Mouse (Mus musculus) kidney, embryonic 15.5 days (tissue): ENCODE results near the gene Slc9a3r2. TPM values are rescaled to one million over a fixed set of nuclear protein-coding genes. Genes with fewer than 3 reads are reported as not detected.
A peak's percentile ranks its signal among the peaks of the same experiment; 100 is the strongest.

ENCODE experiments used
- ATAC-seq: fragments of 200-750 bp; cut with Nextera tagmentation; replicated peaks from 2 replicates; pipeline ENCODE4 v1.8.0; 2017; ENCODE audit warnings: moderate TSS enrichment; ENCODE audit not compliant: low FRiP score
- H3K27ac ChIP-seq: fragments of 300-500 bp; sonication (generic); 2 replicates; pipeline ENCODE4 v1.5.1; 2015; ENCODE audit warnings: mild to moderate bottlenecking, inconsistent platforms
- H3K27me3 ChIP-seq: fragments of 300-500 bp; sonication (generic); 2 replicates; pipeline ENCODE4 v1.6.1; 2015; ENCODE audit warnings: inconsistent platforms
- H3K36me3 ChIP-seq: fragments of 300-500 bp; sonication (generic); 2 replicates; pipeline ENCODE4 v1.6.1; 2015; ENCODE audit warnings: inconsistent platforms
- H3K4me1 ChIP-seq: fragments of 300-500 bp; sonication (generic); 2 replicates; pipeline ENCODE4 v1.6.1; 2015; ENCODE audit warnings: inconsistent platforms
- H3K4me2 ChIP-seq: fragments of 300-500 bp; sonication (generic); 2 replicates; pipeline ENCODE4 v1.6.1; 2015; ENCODE audit warnings: moderate library complexity, mild to moderate bottlenecking, inconsistent platforms
- H3K4me3 ChIP-seq: fragments of 300-500 bp; sonication (generic); replicated peaks from 2 replicates; pipeline ENCODE4 v1.5.1; 2015; ENCODE audit warnings: mild to moderate bottlenecking, inconsistent platforms
- H3K9ac ChIP-seq: fragments of 300-500 bp; sonication (generic); 2 replicates; pipeline ENCODE4 v1.6.1; 2015; ENCODE audit warnings: mild to moderate bottlenecking, inconsistent platforms
- H3K9me3 ChIP-seq: fragments of 300-500 bp; sonication (generic); replicated peaks from 2 replicates; pipeline ENCODE4 v1.6.1; 2016; ENCODE audit warnings: inconsistent platforms
- WGBS: fragments of 180-500 bp; shearing (Covaris S2); methylation state at CpG from one replicate; pipeline ENCODE4 v1.1.7; 2015; ENCODE audit warnings: mixed read lengths; 5-methylcytosine and 5-hydroxymethylcytosine counted together
- polyA plus RNA-seq: library from polyadenylated mRNA; unstranded; fragments of >200 nt; fragmentation: Nextera tagmentation; extraction: Ambion mirVana; gene quantifications from 2 replicates; pipeline ENCODE4 v1.2.1, GENCODE M21; 2015

The Slc9a3r2 gene
- 101 and 106 TPM in 2 replicates for polyA plus RNA-seq

DNA sequence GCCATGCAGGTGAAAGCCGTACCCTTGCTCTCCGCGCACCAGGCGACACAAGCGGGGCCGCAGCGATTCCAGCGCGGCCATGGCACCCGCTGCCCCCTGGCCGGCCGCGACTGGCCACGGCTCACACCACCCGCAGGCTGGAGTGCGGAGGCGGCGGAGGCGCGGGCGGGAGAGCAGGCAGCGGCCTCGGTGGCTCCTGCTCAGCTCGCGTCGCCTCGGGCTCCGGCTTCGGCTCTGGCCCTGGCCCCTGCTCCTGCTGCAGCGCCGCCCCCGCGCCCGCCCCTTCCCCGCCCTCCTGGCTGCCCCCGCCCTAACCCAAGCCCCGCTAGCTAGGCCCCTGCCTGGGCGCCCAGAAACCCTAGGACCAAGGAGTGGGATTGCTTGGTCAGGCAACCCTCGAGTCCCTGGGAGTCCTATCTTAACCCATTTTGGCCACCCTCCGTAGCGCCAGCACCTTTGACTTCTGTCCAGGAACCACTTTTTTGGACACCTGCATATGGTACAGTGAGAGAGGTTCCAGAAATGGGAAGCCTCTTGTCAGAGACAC lies at the start of gene Slc9a3r2:
Slc9a3r2 (minus strand) TSS at position 258 of the 547 bp plus-strand sequence.
- ATAC-seq = peak; percentile 76
- Histone ChIP-seq H3K36me3 (no peaks in the 10 kb centered on the region), H3K9me3 (no peaks in the 10 kb centered on the region), H3K4me3 (peak within 1 kb of the TSS; percentile 87), H3K4me1 (peaks cover 45% of the 10 kb centered on the region), H3K27ac (peak within 1 kb of the TSS; percentile 84), H3K27me3 (peaks cover 12% of the 10 kb centered on the region), H3K9ac (peak within 1 kb of the TSS; percentile 89), H3K4me2 (peak within 1 kb of the TSS; percentile 99)
- WGBS = 1% methylated on average over 41 of the region's 41 CpGs

- ATAC-seq = no peak
- no peak overlapping the region for H3K27ac ChIP-seq
- no peaks in the 10 kb centered on the region for H3K9me3 ChIP-seq
- H3K4me1 ChIP-seq = peaks cover 35% of the 10 kb centered on the region
- H3K27me3 ChIP-seq = no peaks in the 10 kb centered on the region
- H3K9ac ChIP-seq = no peak overlapping the region
- no peak overlapping the region for H3K4me2 ChIP-seq
- no peak overlapping the region for H3K4me3 ChIP-seq
- WGBS = 83% methylated on average over 2 of the region's 2 CpGs
- peaks cover 53% of the 10 kb centered on the region for H3K36me3 ChIP-seq
These were observed 49.3 kb upstream of the Slc9a3r2 start for GRCm38 (mm10) chr17:24699473-24699872.

- no peaks in the 10 kb centered on the region for H3K9me3 ChIP-seq
- ATAC-seq = no peak
- H3K27me3 ChIP-seq = no peaks in the 10 kb centered on the region
- no peak overlapping the region for H3K9ac ChIP-seq
- no peak overlapping the region for H3K4me3 ChIP-seq
- H3K4me1 ChIP-seq = peaks cover 39% of the 10 kb centered on the region
- no peak overlapping the region for H3K27ac ChIP-seq
- no peak overlapping the region for H3K4me2 ChIP-seq
- WGBS = 69% methylated on average over 9 of the region's 9 CpGs
- peaks cover 49% of the 10 kb centered on the region for H3K36me3 ChIP-seq
These were observed 48.6 kb upstream of the Slc9a3r2 start for GRCm38 (mm10) chr17:24698715-24699114.

DNA sequence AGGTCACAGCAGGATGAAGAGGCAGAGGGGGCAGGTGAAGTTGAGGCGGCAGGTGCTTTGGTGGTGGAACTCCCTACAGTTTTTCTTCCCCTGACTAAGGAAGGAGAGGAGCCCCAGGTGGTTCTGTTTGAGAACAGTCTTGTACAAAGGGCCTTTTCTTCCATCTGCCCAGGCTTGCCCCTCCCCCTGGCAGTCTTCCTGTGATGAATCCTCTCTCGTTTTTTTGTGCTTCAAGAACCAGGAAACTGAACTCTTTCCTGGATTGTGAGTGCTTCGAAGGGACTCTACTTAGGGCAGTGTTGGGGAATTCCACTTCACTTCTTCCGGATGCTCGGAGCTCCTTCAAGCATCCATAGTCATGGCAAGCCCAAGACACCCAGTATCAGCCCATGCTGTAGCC lies 47.9 kb upstream of the Slc9a3r2 start:
- Histone ChIP-seq H3K9me3 (no peaks in the 10 kb centered on the region), H3K4me2 (no peak overlapping the region), H3K4me3 (no peak overlapping the region), H3K4me1 (peaks cover 39% of the 10 kb centered on the region), H3K27ac (no peak overlapping the region), H3K9ac (no peak overlapping the region), H3K36me3 (peaks cover 47% of the 10 kb centered on the region), H3K27me3 (no peaks in the 10 kb centered on the region)
- 21% methylated on average over 5 of the region's 5 CpGs for whole genome bisulfite sequencing
- ATAC-seq = no peak

- peak within 1 kb of the TSS; percentile 91 for H3K4me2 ChIP-seq
- H3K9ac ChIP-seq = peak within 1 kb of the TSS; percentile 86
- peaks cover 8% of the 10 kb centered on the region for H3K27me3 ChIP-seq
- H3K4me3 ChIP-seq = peak within 1 kb of the TSS; percentile 85
- under 1% methylated on average over 76 of the region's 76 CpGs for WGBS
- no peaks in the 10 kb centered on the region for H3K9me3 ChIP-seq
- peak within 1 kb of the TSS; percentile 91 for H3K27ac ChIP-seq
- H3K36me3 ChIP-seq = peaks cover 40% of the 10 kb centered on the region
- peaks cover 39% of the 10 kb centered on the region for H3K4me1 ChIP-seq
- ATAC-seq = peak; percentile 94
These were observed 46.0 kb upstream of the Slc9a3r2 start, which contains the start of the genes Gfer and Noxo1 for GRCm38 (mm10) chr17:24696011-24696697. Gfer (minus strand) TSS chr17:24696156. Noxo1 (plus strand) TSS chr17:24696234.

- peaks cover 39% of the 10 kb centered on the region for H3K4me1 ChIP-seq
- H3K27me3 ChIP-seq = peaks cover 15% of the 10 kb centered on the region
- H3K9me3 ChIP-seq = no peaks in the 10 kb centered on the region
- ATAC-seq = no peak; the same call in 1 of the 2 replicates
- H3K36me3 ChIP-seq = peaks cover 34% of the 10 kb centered on the region
- H3K9ac ChIP-seq = peak overlapping the region; percentile 86
- H3K4me2 ChIP-seq = peak overlapping the region; percentile 91
- peak overlapping the region; percentile 91 for H3K27ac ChIP-seq
- 4% methylated on average over 51 of the region's 51 CpGs for WGBS
- peak overlapping the region; percentile 85 for H3K4me3 ChIP-seq
These were observed 45.3 kb upstream of the Slc9a3r2 start for GRCm38 (mm10) chr17:24695326-24696010.

- Histone ChIP-seq H3K9ac (no peak overlapping the region), H3K36me3 (peaks cover 19% of the 10 kb centered on the region), H3K27ac (no peak overlapping the region), H3K4me3 (no peak overlapping the region), H3K4me2 (no peak overlapping the region), H3K4me1 (peaks cover 42% of the 10 kb centered on the region), H3K9me3 (no peaks in the 10 kb centered on the region), H3K27me3 (peaks cover 46% of the 10 kb centered on the region)
- ATAC-seq = no peak
- WGBS = 88% methylated on average over 5 of the region's 5 CpGs
These were observed 42.3 kb upstream of the Slc9a3r2 start for GRCm38 (mm10) chr17:24692385-24692784.

GRCm38 (mm10) chr17:24689251-24690081 lies 39.3 kb upstream of the Slc9a3r2 start, which contains the start of gene Syngr3:
Syngr3 (minus strand) TSS chr17:24689955.
- Histone ChIP-seq H3K4me2 (peak within 1 kb of the TSS; percentile 97), H3K4me1 (peaks cover 30% of the 10 kb centered on the region), H3K9me3 (no peaks in the 10 kb centered on the region), H3K27me3 (peaks cover 53% of the 10 kb centered on the region), H3K9ac (peak within 1 kb of the TSS; percentile 43), H3K36me3 (peaks cover 19% of the 10 kb centered on the region), H3K27ac (no peak within 1 kb of the TSS), H3K4me3 (peak within 1 kb of the TSS; percentile 60)
- peak; percentile 37; the same call in 1 of the 2 replicates for ATAC-seq
- 1% methylated on average over 54 of the region's 55 CpGs for WGBS

DNA sequence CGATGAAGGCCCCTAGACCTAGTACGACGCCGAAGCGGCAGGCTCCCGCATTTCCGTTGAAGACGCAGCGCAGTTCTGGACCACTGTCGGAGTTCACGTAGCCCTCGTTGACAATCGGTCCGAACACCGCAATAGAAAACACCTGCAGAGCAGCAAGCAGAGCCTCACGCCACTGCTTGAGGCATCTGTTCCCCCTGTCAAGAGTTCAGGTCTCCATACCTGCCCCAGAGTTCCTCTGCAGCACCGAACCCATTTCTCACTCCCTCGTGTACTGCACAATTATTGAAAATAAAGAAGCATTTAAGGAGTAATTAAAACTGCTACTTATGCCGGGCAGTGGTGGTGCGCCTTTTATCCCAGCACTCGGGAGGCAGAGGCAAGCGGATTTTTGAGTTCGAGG lies 37.5 kb upstream of the Slc9a3r2 start:
- H3K4me1 ChIP-seq = peaks cover 25% of the 10 kb centered on the region
- no peak; the same call in 1 of the 2 replicates for ATAC-seq
- H3K9ac ChIP-seq = peak overlapping the region; percentile 21; the same call in 1 of the 2 replicates
- peak overlapping the region; percentile 40 for H3K4me3 ChIP-seq
- peaks cover 9% of the 10 kb centered on the region for H3K36me3 ChIP-seq
- peak overlapping the region; percentile 63 for H3K4me2 ChIP-seq
- no peaks in the 10 kb centered on the region for H3K9me3 ChIP-seq
- no peak overlapping the region for H3K27ac ChIP-seq
- peaks cover 53% of the 10 kb centered on the region for H3K27me3 ChIP-seq
- WGBS = 19% methylated on average over 23 of the region's 23 CpGs

- Histone ChIP-seq H3K4me2 (peak overlapping the region; percentile 63), H3K4me3 (peak overlapping the region; percentile 40), H3K9ac (peak overlapping the region; percentile 21; the same call in 1 of the 2 replicates), H3K27me3 (peaks cover 51% of the 10 kb centered on the region), H3K9me3 (no peaks in the 10 kb centered on the region), H3K27ac (no peak overlapping the region), H3K36me3 (peaks cover 9% of the 10 kb centered on the region), H3K4me1 (peaks cover 25% of the 10 kb centered on the region)
- WGBS = under 1% methylated on average over 25 of the region's 25 CpGs
- peak; percentile 76 for ATAC-seq
These were observed 37.0 kb upstream of the Slc9a3r2 start for GRCm38 (mm10) chr17:24687146-24687595.

- peaks cover 13% of the 10 kb centered on the region for H3K36me3 ChIP-seq
- peak overlapping the region; percentile 11 for H3K4me3 ChIP-seq
- WGBS = 30% methylated on average over 16 of the region's 16 CpGs
- no peak overlapping the region for H3K9ac ChIP-seq
- no peaks in the 10 kb centered on the region for H3K9me3 ChIP-seq
- ATAC-seq = no peak; the same call in 1 of the 2 replicates
- H3K27me3 ChIP-seq = peaks cover 49% of the 10 kb centered on the region
- peaks cover 25% of the 10 kb centered on the region for H3K4me1 ChIP-seq
- H3K27ac ChIP-seq = no peak overlapping the region
- peak overlapping the region; percentile 42 for H3K4me2 ChIP-seq
These were observed 36.4 kb upstream of the Slc9a3r2 start for GRCm38 (mm10) chr17:24686514-24686913.
